Mouse (Mus musculus) heart, postnatal 0 days (tissue): ENCODE data around the gene Rab31.

Experiments
- CTCF ChIP-seq: IDR thresholded peaks from 2 replicates; pipeline ENCODE4 v1.5.1; 2016; ENCODE audit warnings: antibody characterized with exemption, control low read depth, low read depth
- EP300 ChIP-seq: IDR thresholded peaks from 2 replicates; pipeline ENCODE4 v1.6.1; 2016; ENCODE audit warnings: antibody characterized with exemption, low read depth

DNA sequence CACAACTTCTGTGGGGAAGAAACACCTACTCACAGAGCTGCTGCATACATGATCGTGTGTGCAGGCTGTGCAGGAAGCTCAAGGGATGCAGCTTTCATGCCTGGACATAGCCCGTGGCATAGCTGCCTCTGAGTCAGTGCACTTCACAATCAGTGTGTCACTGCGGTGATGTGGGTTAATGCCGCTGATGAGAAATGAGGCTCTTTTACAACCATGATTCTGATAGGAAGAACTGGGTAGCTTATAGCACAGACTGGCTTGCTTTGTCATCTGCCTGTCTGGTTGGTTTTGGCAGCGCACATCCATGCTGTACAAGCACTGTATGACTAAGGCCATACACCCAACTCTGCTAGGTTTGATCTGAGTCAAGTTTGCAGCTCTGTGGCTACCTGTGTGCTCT lies 52.7 kb downstream of the Rab31 start:
- TF ChIP-seq CTCF (no peak), EP300 (no peak)
